Comparison of ENCODE assay signal across 19 mouse cellular contexts in the genomic region with DNA sequence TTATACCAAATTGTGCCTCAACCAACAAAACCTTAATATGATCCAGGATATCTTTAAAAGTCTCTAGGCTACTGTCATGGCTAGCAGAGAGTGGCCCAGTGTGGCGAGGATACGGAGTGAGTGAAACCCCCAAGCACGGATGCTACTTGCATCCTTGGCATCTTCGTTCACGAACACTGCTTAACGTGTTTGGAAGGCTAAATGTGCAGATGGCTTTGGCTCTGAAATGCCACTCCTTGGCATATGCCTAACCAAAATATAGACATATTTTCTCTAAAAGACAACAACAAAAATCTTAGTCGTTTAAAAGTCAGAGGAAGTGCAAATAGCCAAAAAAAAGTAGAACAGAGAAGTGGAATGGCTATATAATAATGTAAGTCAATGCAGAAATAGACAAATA. TPM values are rescaled to one million over a fixed set of nuclear protein-coding genes. Genes with fewer than 3 reads are reported as not detected.
"Had no signal": no experiment of that assay in that cellular context is flagged by ENCODE, and none has a peak within 500 bp of the region (broad histone marks: within the 10 kb centered on the region; RNA-seq: fewer than 3 reads in every experiment).

No protein-coding gene starts in this region.

- H3K4me3 ChIP-seq: lung, embryonic 15.5 days; megakaryocyte, embryonic 14.5 days; midbrain, embryonic 13.5 days; midbrain, embryonic 15.5 days; neural tube, embryonic 12.5 days; stomach, embryonic 15.5 days had no signal

- H3K9ac ChIP-seq: lung, embryonic 15.5 days; midbrain, embryonic 13.5 days; midbrain, embryonic 15.5 days; neural tube, embryonic 12.5 days; stomach, embryonic 15.5 days had no signal

- ATAC-seq: lung, postnatal 0 days; midbrain, embryonic 13.5 days; midbrain, embryonic 15.5 days had no signal

- H3K9me3 ChIP-seq: lung, embryonic 15.5 days; megakaryocyte, embryonic 14.5 days; midbrain, embryonic 15.5 days; neural tube, embryonic 12.5 days; stomach, embryonic 15.5 days had no signal

- H3K4me2 ChIP-seq: lung, embryonic 15.5 days; midbrain, embryonic 11.5 days; midbrain, embryonic 13.5 days; midbrain, embryonic 15.5 days; neural tube, embryonic 12.5 days; stomach, embryonic 15.5 days had no signal

- H3K4me1 ChIP-seq: lung, embryonic 15.5 days; megakaryocyte, embryonic 14.5 days; midbrain, embryonic 13.5 days; midbrain, embryonic 15.5 days; neural tube, embryonic 12.5 days; stomach, embryonic 15.5 days had no signal

- H3K27me3 ChIP-seq: lung, embryonic 15.5 days; megakaryocyte, embryonic 14.5 days; midbrain, embryonic 13.5 days; midbrain, embryonic 15.5 days; neural tube, embryonic 12.5 days; stomach, embryonic 15.5 days had no signal

- H3K27ac ChIP-seq: lung, embryonic 15.5 days; macrophage; midbrain, embryonic 13.5 days; midbrain, embryonic 15.5 days; neural tube, embryonic 12.5 days; stomach, embryonic 15.5 days; stomach, postnatal 0 days had no signal

- H3K36me3 ChIP-seq: lung, embryonic 15.5 days; midbrain, embryonic 13.5 days; midbrain, embryonic 15.5 days; neural tube, embryonic 12.5 days; stomach, embryonic 15.5 days had no signal

- DNase-seq: lung, adult 2 months; lung, postnatal 14 days; lung, postnatal 36 days; right cerebral cortex, postnatal 14 days; thymus, adult 2 months; thymus, postnatal 25 days; thymus, postnatal 4 days had no signal

RNA-seq across cellular contexts. Expression of a gene that starts 42.0 kb away (rescaled TPM):
- polyA plus RNA-seq: macrophage had no signal

RNA-seq across cellular contexts. Expression of a gene that starts 45.5 kb away (rescaled TPM):
- polyA plus RNA-seq: lung, postnatal 0 days; macrophage; midbrain, embryonic 11.5 days; midbrain, embryonic 13.5 days; midbrain, embryonic 15.5 days; neural tube, embryonic 12.5 days; neural tube, embryonic 14.5 days; stomach, embryonic 15.5 days; stomach, postnatal 0 days; urinary bladder, adult 2 months had no signal
